Mouse (Mus musculus) erythroblast, embryonic 14.5 days (primary cell): ENCODE results near the gene Ces1b.

Source experiments
- GATA1 ChIP-seq: IDR thresholded peaks from 2 replicates; pipeline ENCODE4 v1.6.1; 2012; ENCODE audit warnings: low read length, inconsistent platforms, mixed read lengths
- TAL1 ChIP-seq: IDR thresholded peaks from 3 replicates; pipeline ENCODE4 v1.6.1; 2012; ENCODE audit warnings: low read length, inconsistent platforms, mixed read lengths

DNA sequence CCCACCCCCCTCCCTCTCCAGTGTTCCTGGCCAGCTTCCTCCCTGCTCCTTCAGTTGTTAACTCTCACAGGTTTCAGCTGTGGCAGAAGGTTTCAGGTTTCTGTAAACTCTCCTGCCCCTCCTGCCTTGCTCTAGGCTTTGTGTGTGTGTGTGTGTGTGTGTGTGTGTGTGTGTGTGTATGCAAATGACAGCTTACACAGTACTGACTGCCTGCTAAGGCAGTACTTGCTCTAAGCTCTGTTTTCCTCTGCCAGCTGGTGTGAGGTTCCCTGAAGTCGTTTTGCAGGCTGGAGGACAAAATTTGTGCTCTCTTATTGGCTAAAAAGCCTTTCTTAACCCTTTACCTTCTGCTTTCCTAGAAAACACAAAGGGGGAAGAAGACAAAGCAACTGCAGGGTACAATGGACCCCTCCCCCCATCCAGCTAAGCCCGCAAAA, 8.9 kb upstream of the Ces1b start:
- TF ChIP-seq GATA1 (no peak), TAL1 (no peak)
